Mouse (Mus musculus) kidney, adult 2 months (tissue): ENCODE results near the gene F2.
"Not testable (repeated sequence)": the region's sequence is repeated elsewhere in the genome, so short reads cannot be mapped to it uniquely, and the experiment has no call there.

Experiments
- CTCF ChIP-seq: fragments of 200-500 bp; conservative IDR thresholded peaks from 2 replicates; pipeline ENCODE4 v1.5.1; 2011; ENCODE audit warnings: low read depth, mild to moderate bottlenecking, control low read depth, low read length, moderate library complexity, mixed read lengths; ENCODE audit not compliant: insufficient read depth, insufficient read length
- POLR2A ChIP-seq: fragments of 200-500 bp; IDR thresholded peaks from one replicate; pipeline ENCODE4 v1.6.1; 2011; ENCODE audit warnings: low read depth, low read length, control low read depth

DNA sequence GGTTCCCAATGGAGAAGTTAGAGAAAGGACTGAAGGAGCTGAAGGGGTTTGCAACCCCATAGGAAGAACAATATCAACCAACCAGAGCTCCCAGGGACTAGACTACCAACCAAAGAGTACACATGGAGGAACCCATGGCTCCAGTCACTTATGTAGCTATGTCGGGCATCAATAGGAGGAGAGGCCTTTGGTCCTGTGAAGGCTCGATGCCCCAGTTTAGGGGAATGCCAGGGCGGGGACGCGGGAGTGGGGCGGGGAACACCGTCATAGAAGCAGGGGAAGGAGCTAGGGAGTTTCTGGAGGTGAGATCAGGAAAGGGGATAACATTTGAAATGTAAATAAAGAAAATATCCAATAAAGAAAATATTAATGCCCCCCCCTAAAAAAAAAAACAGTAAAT lies 12.8 kb downstream of the F2 start:
- TF ChIP-seq CTCF, POLR2A: not testable (repeated sequence)
